Mouse (Mus musculus): ENCODE data around the gene Ugt1a8. TPM values are rescaled to one million over a fixed set of nuclear protein-coding genes. Genes with fewer than 3 reads are reported as not detected.
A peak's percentile ranks its signal among the peaks of the same experiment; 100 is the strongest.

Ugt1a8 gene
- polyA plus RNA-seq, 1 experiment from 2014 or later: not detected

DNA sequence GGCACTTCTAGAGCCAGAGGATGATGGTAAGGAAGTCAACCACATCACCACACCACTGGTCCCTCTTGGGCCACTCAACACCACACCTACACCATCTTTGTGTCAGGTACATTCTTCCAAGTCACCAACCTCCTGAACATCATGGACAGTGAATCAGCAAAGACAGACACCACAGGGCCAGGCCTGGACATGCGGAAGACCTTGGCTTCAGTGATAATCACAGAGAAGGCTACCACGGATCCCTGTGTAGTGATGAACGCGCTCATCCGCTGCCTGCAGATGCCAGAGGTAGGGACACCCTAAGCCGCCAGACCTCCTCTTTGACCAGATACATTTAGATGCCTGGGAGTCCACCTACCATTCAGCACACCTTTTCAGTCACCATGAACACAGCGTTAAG lies 140.5 kb downstream of the Ugt1a8 start:
- no peak overlapping the region for H3K4me3 ChIP-seq
- no peak for ATAC-seq (ENCODE audit: low FRiP score, low read depth)
- H3K36me3 ChIP-seq: no peaks in the 10 kb centered on the region
- H3K9me3 ChIP-seq: peaks cover 79% of the 10 kb centered on the region
- no peak overlapping the region for H3K9ac ChIP-seq (replicated peaks)
- no peaks in the 10 kb centered on the region for H3K4me1 ChIP-seq
- no peak overlapping the region for H3K4me2 ChIP-seq (replicated peaks)
- H3K27ac ChIP-seq (replicated peaks): no peak overlapping the region
- 70% methylated on average over 7 of the region's 7 CpGs for WGBS
- no peaks in the 10 kb centered on the region for H3K27me3 ChIP-seq

GRCm38 (mm10) chr1:88229566-88229965 lies 142.0 kb downstream of the Ugt1a8 start:
- no peaks in the 10 kb centered on the region for H3K4me1 ChIP-seq
- 78% methylated on average over 3 of the region's 3 CpGs for WGBS
- H3K9me3 ChIP-seq: peaks cover 93% of the 10 kb centered on the region
- no peaks in the 10 kb centered on the region for H3K27me3 ChIP-seq
- no peak overlapping the region for H3K4me2 ChIP-seq (replicated peaks)
- no peak overlapping the region for H3K9ac ChIP-seq (replicated peaks)
- no peak overlapping the region for H3K4me3 ChIP-seq
- ATAC-seq (ENCODE audit: low FRiP score, low read depth): no peak
- H3K36me3 ChIP-seq: no peaks in the 10 kb centered on the region
- no peak overlapping the region for H3K27ac ChIP-seq (replicated peaks)

DNA sequence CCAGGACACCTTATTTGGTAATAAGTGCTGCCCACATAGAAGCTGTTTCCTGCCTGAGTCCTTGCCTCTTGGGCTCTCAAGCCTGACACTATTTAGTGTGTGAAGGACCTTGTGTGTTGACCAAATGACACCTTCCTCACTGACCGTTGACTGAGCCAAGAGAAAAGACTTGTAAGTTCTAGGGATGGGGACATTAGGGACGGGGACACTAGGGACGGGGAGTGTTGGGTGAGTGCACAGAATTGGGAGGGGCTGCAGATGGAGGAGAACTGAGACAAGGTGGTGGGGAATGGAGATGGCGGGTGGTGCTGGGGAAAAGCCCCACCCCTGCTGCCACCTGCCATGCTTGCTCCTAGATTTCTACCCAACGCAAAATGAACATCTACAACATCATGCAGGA lies 142.4 kb downstream of the Ugt1a8 start:
- Histone ChIP-seq H3K4me1 (no peaks in the 10 kb centered on the region), H3K27me3 (no peaks in the 10 kb centered on the region), H3K9me3 (peaks cover 97% of the 10 kb centered on the region), H3K27ac (replicated peaks) (no peak overlapping the region), H3K9ac (replicated peaks) (no peak overlapping the region), H3K36me3 (no peaks in the 10 kb centered on the region), H3K4me3 (no peak overlapping the region), H3K4me2 (replicated peaks) (no peak overlapping the region)
- no peak for ATAC-seq (ENCODE audit: low FRiP score, low read depth)
- 82% methylated on average over 5 of the region's 5 CpGs for whole genome bisulfite sequencing

- H3K9me3 ChIP-seq: peaks cover 100% of the 10 kb centered on the region
- no peak for ATAC-seq (ENCODE audit: low FRiP score, low read depth)
- H3K9ac ChIP-seq (replicated peaks): no peak overlapping the region
- no peaks in the 10 kb centered on the region for H3K27me3 ChIP-seq
- no peaks in the 10 kb centered on the region for H3K4me1 ChIP-seq
- no peaks in the 10 kb centered on the region for H3K36me3 ChIP-seq
- H3K27ac ChIP-seq (replicated peaks): no peak overlapping the region
- H3K4me2 ChIP-seq (replicated peaks): no peak overlapping the region
- 72% methylated on average over 7 of the region's 7 CpGs for WGBS
- no peak overlapping the region for H3K4me3 ChIP-seq
These were observed 142.8 kb downstream of the Ugt1a8 start for GRCm38 (mm10) chr1:88230421-88230820.

DNA sequence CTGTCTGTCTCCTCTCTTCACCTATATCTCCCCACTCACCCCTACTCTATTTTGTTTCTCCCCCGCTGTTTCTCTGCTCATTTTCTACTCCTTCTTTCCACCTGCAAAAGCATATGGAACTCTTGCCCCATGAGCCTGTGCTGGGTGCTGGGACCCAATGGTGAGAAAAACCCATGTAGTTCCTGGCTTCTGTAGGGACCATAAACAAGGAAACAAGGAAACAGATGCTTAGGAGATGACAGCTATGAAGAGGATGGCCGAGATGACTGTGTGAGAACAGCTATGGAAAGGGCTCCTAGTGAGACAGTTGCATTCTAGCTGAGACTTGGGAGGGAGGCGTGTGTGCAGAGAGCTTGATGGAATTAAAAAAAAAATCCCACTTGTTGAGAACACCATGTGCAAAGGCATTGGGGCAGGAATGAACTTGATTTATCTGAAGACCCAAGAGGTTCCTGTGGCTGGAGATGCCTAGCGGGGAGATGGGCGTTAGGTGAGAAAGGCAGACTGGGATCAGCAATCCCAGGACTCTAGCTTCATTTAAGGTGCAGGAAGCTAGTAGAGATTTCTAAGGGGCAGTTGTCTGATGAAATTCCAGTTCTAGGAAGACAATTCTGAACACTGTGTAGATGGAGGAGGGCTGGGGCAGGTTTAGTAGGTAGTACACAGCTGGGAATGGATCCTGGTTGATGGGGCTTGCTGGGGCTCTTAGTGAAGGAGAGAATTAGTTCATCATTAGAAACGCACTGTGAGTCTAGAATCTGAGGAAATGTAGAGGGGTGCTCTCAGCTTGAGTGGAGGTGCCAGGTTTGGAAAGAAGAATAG lies 143.6 kb downstream of the Ugt1a8 start:
- H3K4me2 ChIP-seq (replicated peaks): no peak overlapping the region
- H3K9ac ChIP-seq (replicated peaks): no peak overlapping the region
- no peaks in the 10 kb centered on the region for H3K36me3 ChIP-seq
- no peak for ATAC-seq (ENCODE audit: low FRiP score, low read depth)
- H3K27me3 ChIP-seq: no peaks in the 10 kb centered on the region
- H3K27ac ChIP-seq (replicated peaks): no peak overlapping the region
- 77% methylated on average over 6 of the region's 6 CpGs for WGBS
- no peaks in the 10 kb centered on the region for H3K4me1 ChIP-seq
- no peak overlapping the region for H3K4me3 ChIP-seq
- peaks cover 100% of the 10 kb centered on the region for H3K9me3 ChIP-seq

DNA sequence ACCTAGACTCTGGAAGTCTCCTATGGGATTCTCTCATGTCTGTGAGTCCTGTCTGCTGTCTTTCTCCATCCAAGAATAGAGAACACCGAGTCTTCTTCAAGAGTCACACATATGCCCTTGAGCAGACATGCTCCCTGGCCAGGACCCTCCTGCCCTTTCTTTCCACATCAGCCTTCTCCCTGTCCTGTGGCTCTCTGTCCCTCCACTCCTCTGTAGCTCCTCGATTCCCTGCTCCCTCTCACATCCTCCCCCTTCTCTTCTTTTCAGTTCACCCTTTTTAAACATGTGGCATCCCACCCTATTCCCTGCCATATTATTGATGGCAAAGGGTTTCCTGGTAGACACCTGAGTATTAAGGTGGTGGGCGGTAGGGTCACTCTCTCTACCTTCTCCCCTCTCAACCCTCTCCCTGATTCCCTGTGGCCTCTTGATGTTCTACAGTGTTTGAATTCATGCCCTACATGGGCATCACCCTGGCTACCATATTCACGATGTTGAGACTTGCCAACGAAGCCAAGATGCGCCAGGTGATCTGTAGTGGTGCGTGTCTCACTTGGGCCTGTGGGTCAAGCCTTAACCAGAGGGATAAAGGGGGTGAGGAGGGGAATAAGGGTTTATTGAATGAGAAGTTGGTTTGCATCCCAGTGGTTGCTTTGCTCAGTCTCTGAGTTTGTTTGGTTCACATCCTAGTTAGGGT lies 144.3 kb downstream of the Ugt1a8 start:
- 66% methylated on average over 7 of the region's 7 CpGs for WGBS
- Histone ChIP-seq H3K4me2 (replicated peaks) (no peak overlapping the region), H3K9ac (replicated peaks) (no peak overlapping the region), H3K4me3 (no peak overlapping the region), H3K9me3 (peaks cover 97% of the 10 kb centered on the region), H3K4me1 (no peaks in the 10 kb centered on the region), H3K27me3 (no peaks in the 10 kb centered on the region), H3K36me3 (no peaks in the 10 kb centered on the region), H3K27ac (replicated peaks) (no peak overlapping the region)
- no peak for ATAC-seq (ENCODE audit: low FRiP score, low read depth)

DNA sequence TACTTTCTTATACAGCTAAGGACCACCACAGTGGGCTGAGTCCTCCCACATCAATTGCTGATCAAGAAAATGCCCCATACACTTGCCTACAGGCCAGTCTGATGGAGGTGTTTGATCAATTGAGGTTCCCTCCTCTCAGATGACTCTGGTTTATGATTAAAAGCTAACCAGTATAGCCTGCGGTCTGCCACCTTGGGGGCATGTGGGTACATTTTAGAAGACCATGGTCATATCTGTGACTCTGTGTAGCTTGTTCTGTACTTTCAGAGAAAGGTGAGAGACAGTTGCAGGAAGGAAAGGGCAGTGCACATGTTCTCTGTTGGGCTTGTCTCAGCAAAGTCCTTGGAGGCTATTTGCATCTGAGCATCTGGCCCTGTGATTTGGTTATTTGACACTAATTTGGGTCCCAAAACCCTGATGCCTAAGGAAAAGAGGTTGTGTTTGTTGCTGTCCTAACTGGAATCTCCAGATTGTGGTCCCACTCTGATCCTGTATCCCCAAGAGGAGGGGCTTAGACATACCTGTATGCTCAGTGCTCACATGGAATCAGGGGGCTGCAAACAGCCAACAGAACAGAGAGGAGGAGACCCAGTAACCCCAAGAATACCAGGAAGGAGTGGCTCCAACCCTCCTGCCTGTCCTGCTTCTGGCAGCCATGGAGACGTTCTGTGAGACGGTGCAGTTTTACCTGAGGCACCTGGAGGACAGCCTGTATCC lies 145.2 kb downstream of the Ugt1a8 start:
- Histone ChIP-seq H3K4me3 (no peak overlapping the region), H3K4me2 (replicated peaks) (no peak overlapping the region), H3K36me3 (no peaks in the 10 kb centered on the region), H3K27me3 (no peaks in the 10 kb centered on the region), H3K4me1 (no peaks in the 10 kb centered on the region), H3K9me3 (peaks cover 97% of the 10 kb centered on the region), H3K9ac (replicated peaks) (no peak overlapping the region), H3K27ac (replicated peaks) (no peak overlapping the region)
- 57% methylated on average over 3 of the region's 3 CpGs for WGBS
- ATAC-seq (ENCODE audit: low FRiP score, low read depth): no peak

DNA sequence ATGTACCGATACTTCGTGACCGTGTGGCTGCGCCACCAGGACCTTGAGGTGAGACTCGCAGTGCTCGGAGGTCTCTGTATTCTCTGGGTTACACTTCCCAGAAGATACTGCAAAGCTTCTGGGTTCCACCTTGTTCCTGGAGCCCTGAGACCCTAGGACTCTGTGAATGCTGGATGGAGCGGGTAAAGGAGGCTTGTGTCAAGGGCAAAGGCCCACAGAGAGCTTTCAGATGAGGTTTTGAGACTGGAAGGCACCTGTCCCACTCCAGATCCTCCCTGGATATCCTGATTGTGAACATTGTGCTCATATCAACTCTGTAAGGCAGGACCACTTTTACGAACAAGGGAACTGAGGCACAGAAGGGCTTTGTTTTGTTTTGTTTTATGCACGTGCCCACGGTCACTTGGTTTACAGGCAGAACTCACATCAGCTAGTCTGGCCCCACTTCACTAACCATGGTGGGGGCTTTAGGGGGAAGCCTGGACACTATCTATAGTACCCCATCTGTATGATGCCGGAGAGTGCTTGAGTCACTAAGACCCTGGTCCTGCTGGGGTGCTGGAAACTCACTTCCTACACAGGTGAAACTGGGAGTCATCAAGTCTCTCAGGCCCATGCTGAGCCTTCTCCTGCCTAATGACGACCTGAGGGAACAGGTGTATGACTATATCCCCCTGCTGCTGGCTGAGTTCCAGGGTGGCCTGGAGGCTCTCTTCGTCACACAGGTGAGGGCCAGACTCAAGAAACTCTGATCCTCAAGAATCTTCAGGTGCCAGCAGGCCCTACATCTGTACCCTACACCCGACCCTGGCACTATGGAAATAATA lies 146.0 kb downstream of the Ugt1a8 start:
- Histone ChIP-seq H3K9me3 (peaks cover 97% of the 10 kb centered on the region), H3K36me3 (no peaks in the 10 kb centered on the region), H3K27me3 (no peaks in the 10 kb centered on the region), H3K4me2 (replicated peaks) (no peak overlapping the region), H3K4me3 (no peak overlapping the region), H3K4me1 (no peaks in the 10 kb centered on the region), H3K27ac (replicated peaks) (no peak overlapping the region), H3K9ac (replicated peaks) (no peak overlapping the region)
- 69% methylated on average over 14 of the region's 14 CpGs for WGBS
- no peak for ATAC-seq (ENCODE audit: low FRiP score, low read depth)

GRCm38 (mm10) chr1:88234248-88234610 lies 146.6 kb downstream of the Ugt1a8 start:
- no peaks in the 10 kb centered on the region for H3K27me3 ChIP-seq
- no peaks in the 10 kb centered on the region for H3K4me1 ChIP-seq
- no peak overlapping the region for H3K27ac ChIP-seq (replicated peaks)
- 63% methylated on average over 4 of the region's 4 CpGs for WGBS
- ATAC-seq (ENCODE audit: low FRiP score, low read depth): no peak
- H3K9ac ChIP-seq (replicated peaks): no peak overlapping the region
- H3K4me2 ChIP-seq (replicated peaks): no peak overlapping the region
- no peak overlapping the region for H3K4me3 ChIP-seq
- peaks cover 97% of the 10 kb centered on the region for H3K9me3 ChIP-seq
- H3K36me3 ChIP-seq: no peaks in the 10 kb centered on the region

DNA sequence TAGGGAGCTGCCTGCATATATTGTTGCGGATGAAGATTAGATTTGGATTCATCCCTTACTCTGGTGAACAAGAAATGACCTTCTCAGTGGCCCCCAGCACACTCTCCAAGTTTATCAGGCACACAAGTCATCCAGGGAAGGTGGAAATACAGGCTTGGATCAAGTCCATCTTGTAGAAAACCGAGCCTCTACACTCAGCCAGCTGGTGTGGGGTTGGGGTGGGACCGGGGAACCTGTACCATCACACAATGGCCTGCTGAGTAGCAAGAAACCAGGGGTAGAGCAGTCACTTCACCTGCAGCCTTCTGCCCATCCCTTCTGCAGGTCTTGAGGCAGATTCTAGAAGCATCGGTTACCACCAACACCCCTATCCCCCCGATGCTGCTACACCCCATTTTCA lies 147.0 kb downstream of the Ugt1a8 start:
- 43% methylated on average over 5 of the region's 5 CpGs for WGBS
- ATAC-seq (ENCODE audit: low FRiP score, low read depth): no peak

GRCm38 (mm10) chr1:88235046-88235893 lies 147.7 kb downstream of the Ugt1a8 start:
- H3K4me3 ChIP-seq: no peak overlapping the region
- peaks cover 97% of the 10 kb centered on the region for H3K9me3 ChIP-seq
- H3K4me2 ChIP-seq (replicated peaks): no peak overlapping the region
- H3K27me3 ChIP-seq: no peaks in the 10 kb centered on the region
- no peaks in the 10 kb centered on the region for H3K4me1 ChIP-seq
- H3K9ac ChIP-seq (replicated peaks): no peak overlapping the region
- ATAC-seq (ENCODE audit: low FRiP score, low read depth): peak; percentile 6
- H3K27ac ChIP-seq (replicated peaks): no peak overlapping the region
- 63% methylated on average over 11 of the region's 11 CpGs for WGBS
- H3K36me3 ChIP-seq: no peaks in the 10 kb centered on the region

More for the DNA sequence above, 147.0 kb downstream of the Ugt1a8 start:
- Histone ChIP-seq H3K4me3 (no peak overlapping the region), H3K9ac (replicated peaks) (no peak overlapping the region), H3K9me3 (peaks cover 97% of the 10 kb centered on the region), H3K36me3 (no peaks in the 10 kb centered on the region), H3K27me3 (no peaks in the 10 kb centered on the region), H3K4me2 (replicated peaks) (no peak overlapping the region), H3K27ac (replicated peaks) (no peak overlapping the region), H3K4me1 (no peaks in the 10 kb centered on the region)
